Mouse (Mus musculus): ENCODE data around the gene Clps. TPM values are rescaled to one million over a fixed set of nuclear protein-coding genes. Genes with fewer than 3 reads are reported as not detected.

The Clps gene
- polyA plus RNA-seq, 1 experiment from 2014 or later, result not detected

GRCm38 (mm10) chr17:28548550-28548949 lies 12.0 kb downstream of the Clps start:
- Histone ChIP-seq H3K4me2 (no peak overlapping the region), H3K27me3 (no peaks in the 10 kb centered on the region; the same call in 1 of the 2 replicates), H3K9ac (no peak overlapping the region), H3K36me3 (replicated peaks) (no peaks in the 10 kb centered on the region), H3K9me3 (no peaks in the 10 kb centered on the region; the same call in 1 of the 2 replicates), H3K4me3 (replicated peaks) (no peak overlapping the region), H3K27ac (no peak overlapping the region), H3K4me1 (peaks cover 2% of the 10 kb centered on the region; the same call in 1 of the 2 replicates)
- 72% methylated on average over 11 of the region's 11 CpGs for WGBS
- no peak for ATAC-seq (ENCODE audit: low FRiP score)

GRCm38 (mm10) chr17:28546925-28547324 lies 13.6 kb downstream of the Clps start:
- Histone ChIP-seq H3K4me2 (no peak overlapping the region), H3K36me3 (replicated peaks) (no peaks in the 10 kb centered on the region), H3K4me1 (no peaks in the 10 kb centered on the region), H3K27me3 (no peaks in the 10 kb centered on the region), H3K27ac (no peak overlapping the region), H3K9me3 (peaks cover 2% of the 10 kb centered on the region), H3K9ac (no peak overlapping the region), H3K4me3 (replicated peaks) (no peak overlapping the region)
- 96% methylated on average over 1 of the region's 1 CpGs for WGBS
- no peak for ATAC-seq (ENCODE audit: low FRiP score)

GRCm38 (mm10) chr17:28537881-28538280 lies 22.7 kb downstream of the Clps start:
- H3K4me3 ChIP-seq (replicated peaks), result no peak overlapping the region
- H3K36me3 ChIP-seq (replicated peaks), result no peaks in the 10 kb centered on the region
- 56% methylated on average over 12 of the region's 12 CpGs for WGBS
- H3K4me1 ChIP-seq, result no peaks in the 10 kb centered on the region
- no peak overlapping the region for H3K9ac ChIP-seq
- no peak overlapping the region for H3K4me2 ChIP-seq
- H3K9me3 ChIP-seq, result peaks cover 11% of the 10 kb centered on the region
- H3K27me3 ChIP-seq, result no peaks in the 10 kb centered on the region
- H3K27ac ChIP-seq, result no peak overlapping the region
- no peak for ATAC-seq (ENCODE audit: low FRiP score)

- no peaks in the 10 kb centered on the region for H3K9me3 ChIP-seq
- no peaks in the 10 kb centered on the region for H3K36me3 ChIP-seq (replicated peaks)
- H3K27me3 ChIP-seq, result peaks cover 26% of the 10 kb centered on the region; the same call in 1 of the 2 replicates
- 93% methylated on average over 13 of the region's 13 CpGs for WGBS
- ATAC-seq (ENCODE audit: low FRiP score), result no peak
- H3K4me2 ChIP-seq, result no peak overlapping the region
- 0 out of 2 replicates have a peak, but pooled peaks cover 3% of the 10 kb centered on the region for H3K4me1 ChIP-seq
- no peak overlapping the region for H3K9ac ChIP-seq
- H3K27ac ChIP-seq, result no peak overlapping the region
- H3K4me3 ChIP-seq (replicated peaks), result no peak overlapping the region
Measured at GRCm38 (mm10) chr17:28533327-28533726, 27.2 kb downstream of the Clps start.

- Histone ChIP-seq H3K4me1 (peaks cover 6% of the 10 kb centered on the region; the same call in 1 of the 2 replicates), H3K36me3 (replicated peaks) (no peaks in the 10 kb centered on the region), H3K4me3 (replicated peaks) (no peak overlapping the region), H3K27ac (no peak overlapping the region), H3K4me2 (no peak overlapping the region), H3K9me3 (no peaks in the 10 kb centered on the region), H3K9ac (no peak overlapping the region), H3K27me3 (peaks cover 29% of the 10 kb centered on the region; the same call in 1 of the 2 replicates)
- ATAC-seq (ENCODE audit: low FRiP score), result no peak
- WGBS, result 88% methylated on average over 7 of the region's 7 CpGs
Measured at GRCm38 (mm10) chr17:28532557-28532956, 28.0 kb downstream of the Clps start.

GRCm38 (mm10) chr17:28531946-28532345 lies 28.6 kb downstream of the Clps start:
- Histone ChIP-seq H3K27me3 (peaks cover 30% of the 10 kb centered on the region; the same call in 1 of the 2 replicates), H3K4me1 (peaks cover 8% of the 10 kb centered on the region; the same call in 1 of the 2 replicates), H3K36me3 (replicated peaks) (no peaks in the 10 kb centered on the region), H3K27ac (no peak overlapping the region), H3K4me3 (replicated peaks) (0 out of 2 replicates have a peak overlapping the region, but pooled peaks have one; percentile 8), H3K9me3 (no peaks in the 10 kb centered on the region), H3K4me2 (peak overlapping the region; percentile 22), H3K9ac (no peak overlapping the region)
- ATAC-seq (ENCODE audit: low FRiP score), result no peak
- 15% methylated on average over 18 of the region's 18 CpGs for WGBS

GRCm38 (mm10) chr17:28530506-28530905 lies 30.1 kb downstream of the Clps start, which contains the start of gene Armc12:
Gene Armc12, plus strand, starts transcription at chr17:28530806.
- H3K4me3 ChIP-seq (replicated peaks), result no peak within 1 kb of the TSS
- H3K36me3 ChIP-seq (replicated peaks), result no peaks in the 10 kb centered on the region
- WGBS, result 89% methylated on average over 6 of the region's 6 CpGs
- no peak for ATAC-seq (ENCODE audit: low FRiP score)
- H3K9me3 ChIP-seq, result no peaks in the 10 kb centered on the region
- H3K27ac ChIP-seq, result no peak within 1 kb of the TSS
- 0 out of 2 replicates have a peak within 1 kb of the TSS, but pooled peaks have one; percentile 22 for H3K4me2 ChIP-seq
- H3K9ac ChIP-seq, result no peak within 1 kb of the TSS
- H3K4me1 ChIP-seq, result peaks cover 8% of the 10 kb centered on the region; the same call in 1 of the 2 replicates
- peaks cover 30% of the 10 kb centered on the region; the same call in 1 of the 2 replicates for H3K27me3 ChIP-seq

- WGBS, result 77% methylated on average over 4 of the region's 4 CpGs
- H3K36me3 ChIP-seq (replicated peaks), result no peaks in the 10 kb centered on the region
- no peak overlapping the region for H3K4me2 ChIP-seq
- no peak overlapping the region for H3K27ac ChIP-seq
- H3K4me1 ChIP-seq, result peaks cover 8% of the 10 kb centered on the region; the same call in 1 of the 2 replicates
- H3K9ac ChIP-seq, result no peak overlapping the region
- H3K27me3 ChIP-seq, result peaks cover 38% of the 10 kb centered on the region
- no peaks in the 10 kb centered on the region for H3K9me3 ChIP-seq
- no peak for ATAC-seq (ENCODE audit: low FRiP score)
- H3K4me3 ChIP-seq (replicated peaks), result no peak overlapping the region
Measured at GRCm38 (mm10) chr17:28529116-28529515, 31.4 kb downstream of the Clps start.

- H3K9ac ChIP-seq, result no peak overlapping the region
- H3K9me3 ChIP-seq, result no peaks in the 10 kb centered on the region
- peak overlapping the region; percentile 24; the same call in 1 of the 2 replicates for H3K4me2 ChIP-seq
- no peaks in the 10 kb centered on the region for H3K36me3 ChIP-seq (replicated peaks)
- H3K4me3 ChIP-seq (replicated peaks), result no peak overlapping the region
- 5% methylated on average over 6 of the region's 6 CpGs for WGBS
- H3K27me3 ChIP-seq, result peaks cover 46% of the 10 kb centered on the region
- peaks cover 11% of the 10 kb centered on the region; the same call in 1 of the 2 replicates for H3K4me1 ChIP-seq
- ATAC-seq (ENCODE audit: low FRiP score), result 0 out of 2 replicates have a peak, but pooled peaks have one; percentile 53
- H3K27ac ChIP-seq, result no peak overlapping the region
Measured at GRCm38 (mm10) chr17:28528043-28528351, 32.6 kb downstream of the Clps start.

GRCm38 (mm10) chr17:28527184-28528042 lies 33.2 kb downstream of the Clps start:
- Histone ChIP-seq H3K4me3 (replicated peaks) (no peak overlapping the region), H3K27me3 (peaks cover 45% of the 10 kb centered on the region), H3K36me3 (replicated peaks) (no peaks in the 10 kb centered on the region), H3K9ac (peak overlapping the region; percentile 4; the same call in 1 of the 2 replicates), H3K27ac (no peak overlapping the region), H3K4me2 (peak overlapping the region; percentile 24; the same call in 1 of the 2 replicates), H3K9me3 (no peaks in the 10 kb centered on the region), H3K4me1 (peaks cover 15% of the 10 kb centered on the region)
- WGBS, result 50% methylated on average over 12 of the region's 12 CpGs
- no peak for ATAC-seq (ENCODE audit: low FRiP score)

- Histone ChIP-seq H3K27ac (no peak overlapping the region), H3K4me1 (peaks cover 16% of the 10 kb centered on the region), H3K4me2 (no peak overlapping the region), H3K27me3 (peaks cover 44% of the 10 kb centered on the region), H3K9ac (no peak overlapping the region), H3K9me3 (no peaks in the 10 kb centered on the region), H3K36me3 (replicated peaks) (no peaks in the 10 kb centered on the region), H3K4me3 (replicated peaks) (no peak overlapping the region)
- 77% methylated on average over 4 of the region's 4 CpGs for WGBS
- ATAC-seq (ENCODE audit: low FRiP score), result no peak
Measured at GRCm38 (mm10) chr17:28524831-28525430, 35.6 kb downstream of the Clps start.

GRCm38 (mm10) chr17:28524009-28524695 lies 36.4 kb downstream of the Clps start:
- Histone ChIP-seq H3K4me1 (peaks cover 16% of the 10 kb centered on the region), H3K27ac (no peak overlapping the region), H3K27me3 (peaks cover 49% of the 10 kb centered on the region), H3K4me3 (replicated peaks) (no peak overlapping the region), H3K9me3 (no peaks in the 10 kb centered on the region), H3K4me2 (peak overlapping the region; percentile 97), H3K9ac (no peak overlapping the region), H3K36me3 (replicated peaks) (no peaks in the 10 kb centered on the region)
- WGBS, result 89% methylated on average over 23 of the region's 23 CpGs
- no peak for ATAC-seq (ENCODE audit: low FRiP score)
